Mouse (Mus musculus): ENCODE measurements around the gene Sgo1. TPM values are rescaled to one million over a fixed set of nuclear protein-coding genes. Genes with fewer than 3 reads are reported as not detected.

Gene Sgo1
- 0.11 TPM for polyA plus RNA-seq (2014; fragmentation: Illumina TruSeq; extraction: RNeasy Lipid Tissue Mini Kit (QIAGEN cat#74804); ENCODE audit: low read depth, low replicate concordance)

GRCm38 (mm10) chr17:53688877-53689802 lies at the start of gene Sgo1:
Gene Sgo1, minus strand, starts transcription at chr17:53689333.

Other genes starting within 250 kb of the Sgo1 start
- not detected for gene Efhb, start 226.0 kb downstream of the Sgo1 start, polyA plus RNA-seq (2014; fragmentation: Illumina TruSeq; extraction: RNeasy Lipid Tissue Mini Kit (QIAGEN cat#74804); ENCODE audit: low read depth, low replicate concordance)
- gene Rab5a, start 210.1 kb downstream of the Sgo1 start, polyA plus RNA-seq (2014; fragmentation: Illumina TruSeq; extraction: RNeasy Lipid Tissue Mini Kit (QIAGEN cat#74804); ENCODE audit: low read depth, low replicate concordance), result 137 TPM
- not detected for gene Pp2d1, start 149.9 kb downstream of the Sgo1 start, polyA plus RNA-seq (2014; fragmentation: Illumina TruSeq; extraction: RNeasy Lipid Tissue Mini Kit (QIAGEN cat#74804); ENCODE audit: low read depth, low replicate concordance)
- gene Kat2b, start 122.5 kb downstream of the Sgo1 start, polyA plus RNA-seq (2014; fragmentation: Illumina TruSeq; extraction: RNeasy Lipid Tissue Mini Kit (QIAGEN cat#74804); ENCODE audit: low read depth, low replicate concordance), result 132 TPM
- gene Sult1c2, start 157.0 kb upstream of the Sgo1 start, polyA plus RNA-seq (2014; fragmentation: Illumina TruSeq; extraction: RNeasy Lipid Tissue Mini Kit (QIAGEN cat#74804); ENCODE audit: low read depth, low replicate concordance), result 10.0 TPM

All from liver, adult 10 weeks (tissue).